Mouse (Mus musculus) Patski (cell line): ENCODE data around the gene Ino80d. TPM values are rescaled to one million over a fixed set of nuclear protein-coding genes. Genes with fewer than 3 reads are reported as not detected.
A peak's percentile ranks its signal among the peaks of the same experiment; 100 is the strongest.

Source experiments
- ATAC-seq: fragments of 100-300 bp; one replicate; pipeline ENCODE4 v1.8.0; 2021
- CTCF ChIA-PET: fragments of 350-600 bp; sonication (Branson Sonifier 250); formaldehyde crosslinking; loops from one replicate; lab custom pipeline; 2022; ENCODE audit warnings: inconsistent platforms; lab: Charles Lee
- POLR2A ChIA-PET: fragments of 350-600 bp; sonication (Branson Sonifier 250); formaldehyde crosslinking; loops from one replicate; lab custom pipeline; 2022; ENCODE audit warnings: antibody characterized with exemption, inconsistent platforms; lab: Charles Lee
- DNase-seq: peaks from one replicate; pipeline ENCODE4 v3.0.0-alpha.2; 2011; ENCODE audit warnings: low read depth, low spot score
- H3K27me3 ChIP-seq: fragments of 371-371 bp; one replicate; pipeline ENCODE4 v1.5.1; 2021
- CTCF ChIP-seq: fragments of 100-300 bp; IDR thresholded peaks from one replicate; pipeline ENCODE4 v1.5.1; 2021
- in situ Hi-C: fragments of 300-500 bp; cut with MboI; formaldehyde crosslinking; loops from 3 replicates; pipeline ENCODE4 v1.11.1; 2018; ENCODE audit warnings: low pct_unique_long_range_greater_than_20kb, mixed read lengths
- polyA plus RNA-seq: library from polyadenylated mRNA; unstranded; gene quantifications from one replicate; pipeline ENCODE4 v1.2.3, GENCODE M21; 2021

Ino80d gene
- polyA plus RNA-seq, 1 experiment from 2014 or later, result 9.6 TPM

DNA sequence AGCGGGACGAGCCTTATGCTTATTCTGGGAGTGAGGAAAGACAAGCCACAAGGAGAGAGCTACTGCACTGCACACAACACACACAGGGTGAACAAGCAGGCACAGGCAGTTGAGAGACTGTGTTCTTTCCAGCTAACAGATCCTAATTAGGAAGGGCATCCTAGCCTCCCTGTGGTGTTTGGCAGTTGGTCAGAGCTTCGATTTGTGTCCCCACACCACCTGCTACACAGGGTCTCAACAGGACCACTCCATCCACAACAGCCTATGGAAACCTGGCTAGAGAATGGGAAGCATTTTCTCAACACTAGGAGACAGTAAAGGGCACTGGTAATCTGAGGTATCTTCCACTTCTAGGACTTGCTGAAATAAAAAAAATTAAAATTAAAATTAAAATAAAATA lies 57.1 kb downstream of the Ino80d start:
- in situ Hi-C loops, result no loop called here
- DNase-seq, result no peak
- no peak for TF ChIP-seq CTCF
- ChIA-PET POLR2A (no interaction called here), CTCF (no interaction called here)
- H3K27me3 ChIP-seq, result no peaks in the 10 kb centered on the region
- no peak for ATAC-seq

DNA sequence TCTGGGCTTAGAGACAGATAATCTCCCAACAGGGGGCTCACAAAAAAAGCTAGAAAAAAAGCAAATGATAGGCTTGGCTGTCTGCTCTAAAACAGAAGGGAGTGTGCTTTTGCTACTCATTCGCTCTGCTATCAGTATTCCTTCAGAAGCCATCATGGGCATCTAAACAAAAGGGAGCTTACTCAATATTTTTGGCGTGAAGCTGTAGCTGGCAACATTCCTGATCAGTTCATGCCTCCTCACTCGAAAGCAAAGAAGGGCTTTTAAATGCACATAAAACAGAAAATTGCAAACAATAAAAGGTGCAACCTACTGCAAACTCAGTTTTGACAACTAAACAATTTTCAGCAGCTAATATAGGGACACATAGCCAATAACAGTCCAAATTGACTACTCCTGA lies 59.1 kb downstream of the Ino80d start:
- H3K27me3 ChIP-seq, result no peaks in the 10 kb centered on the region
- ATAC-seq, result no peak
- ChIA-PET CTCF (interaction anchor here (0.9 kb wide), 1 partner anchor 26 kb away, joined by 3 read pairs; no protein-coding TSS in a partner anchor), POLR2A (no interaction called here)
- DNase-seq, result no peak
- no peak for TF ChIP-seq CTCF
- in situ Hi-C loops, result no loop called here

DNA sequence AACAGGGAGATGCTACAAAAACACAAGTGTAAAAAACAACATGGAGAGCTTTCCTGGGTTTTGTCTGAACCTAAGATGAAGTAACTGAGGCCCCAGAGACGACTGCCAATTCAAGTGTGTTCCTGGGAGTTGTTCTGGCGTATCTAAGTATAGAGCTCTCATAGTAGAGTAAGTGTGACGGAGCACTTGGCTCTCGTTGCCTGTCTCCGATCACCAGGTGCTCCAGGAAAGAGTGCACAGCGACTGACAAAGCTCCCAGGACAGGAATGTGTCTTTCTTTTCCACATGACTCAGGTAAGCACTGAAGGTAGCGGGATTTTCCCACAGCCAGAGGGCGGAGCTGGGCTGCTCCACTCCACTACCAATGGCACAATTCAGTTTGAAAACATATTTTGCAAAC lies 63.6 kb downstream of the Ino80d start:
- ChIA-PET POLR2A (interaction anchor here (0.5 kb wide), 1 partner anchor 14 kb away, joined by 3 read pairs; no protein-coding TSS in a partner anchor), CTCF (interaction anchor here (2.6 kb wide), 1 partner anchor 12 kb away, joined by 9 read pairs; no protein-coding TSS in a partner anchor)
- in situ Hi-C loops, result no loop called here
- DNase-seq, result no peak
- H3K27me3 ChIP-seq, result no peaks in the 10 kb centered on the region
- no peak for ATAC-seq
- no peak for TF ChIP-seq CTCF

DNA sequence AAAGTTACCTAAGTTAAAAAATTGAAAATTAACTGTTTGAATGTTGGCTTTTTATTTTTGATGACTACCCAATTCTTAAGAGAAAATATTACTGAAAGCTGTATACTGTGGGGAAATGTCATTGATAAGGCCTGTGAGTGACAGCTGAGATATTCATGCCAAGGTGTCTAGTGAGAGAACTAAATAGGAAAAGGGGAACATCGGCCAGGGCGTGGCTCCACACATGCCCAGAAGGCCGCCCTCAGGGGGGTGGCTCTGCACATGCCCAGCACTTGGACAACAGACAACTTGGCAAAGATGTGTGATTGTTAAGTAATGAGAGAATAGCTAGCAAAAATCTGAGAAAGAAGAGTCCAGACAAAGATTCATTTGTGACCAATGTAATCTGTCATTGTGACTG lies 64.5 kb downstream of the Ino80d start:
- ChIA-PET CTCF (interaction anchor here (1.7 to 2.6 kb wide), 2 partner anchors 12 to 17 kb away, joined by 4 to 9 read pairs; no protein-coding TSS in a partner anchor), POLR2A (no interaction called here)
- no peaks in the 10 kb centered on the region for H3K27me3 ChIP-seq
- TF ChIP-seq CTCF, result no peak
- in situ Hi-C loops, result no loop called here
- ATAC-seq, result no peak
- no peak for DNase-seq

GRCm38 (mm10) chr1:63047983-63048382 lies 66.5 kb downstream of the Ino80d start:
- in situ Hi-C loops, result no loop called here
- H3K27me3 ChIP-seq, result no peaks in the 10 kb centered on the region
- CTCF ChIA-PET, result interaction anchor here (0.7 kb wide), 1 partner anchor 13 kb away, joined by 3 read pairs; no protein-coding TSS in a partner anchor
- POLR2A ChIA-PET, result no interaction called here
- no peak for TF ChIP-seq CTCF
- DNase-seq (no peak), ATAC-seq (no peak)

- no peaks in the 10 kb centered on the region for H3K27me3 ChIP-seq
- TF ChIP-seq CTCF, result no peak
- POLR2A ChIA-PET, result no interaction called here
- in situ Hi-C loops, result no loop called here
- peak; percentile 93 for ATAC-seq
- peak; percentile 94 for DNase-seq
- CTCF ChIA-PET, result interaction anchor here (1.0 kb wide), 1 partner anchor 16 kb away, joined by 4 read pairs; no protein-coding TSS in a partner anchor
Measured at GRCm38 (mm10) chr1:63032929-63033328, 81.5 kb downstream of the Ino80d start.

GRCm38 (mm10) chr1:63019916-63020315 lies 94.6 kb downstream of the Ino80d start:
- CTCF ChIA-PET, result no interaction called here
- no peak for DNase-seq
- H3K27me3 ChIP-seq, result no peaks in the 10 kb centered on the region
- in situ Hi-C loops, result no loop called here
- POLR2A ChIA-PET, result no interaction called here
- ATAC-seq, result no peak
- TF ChIP-seq CTCF, result no peak

DNA sequence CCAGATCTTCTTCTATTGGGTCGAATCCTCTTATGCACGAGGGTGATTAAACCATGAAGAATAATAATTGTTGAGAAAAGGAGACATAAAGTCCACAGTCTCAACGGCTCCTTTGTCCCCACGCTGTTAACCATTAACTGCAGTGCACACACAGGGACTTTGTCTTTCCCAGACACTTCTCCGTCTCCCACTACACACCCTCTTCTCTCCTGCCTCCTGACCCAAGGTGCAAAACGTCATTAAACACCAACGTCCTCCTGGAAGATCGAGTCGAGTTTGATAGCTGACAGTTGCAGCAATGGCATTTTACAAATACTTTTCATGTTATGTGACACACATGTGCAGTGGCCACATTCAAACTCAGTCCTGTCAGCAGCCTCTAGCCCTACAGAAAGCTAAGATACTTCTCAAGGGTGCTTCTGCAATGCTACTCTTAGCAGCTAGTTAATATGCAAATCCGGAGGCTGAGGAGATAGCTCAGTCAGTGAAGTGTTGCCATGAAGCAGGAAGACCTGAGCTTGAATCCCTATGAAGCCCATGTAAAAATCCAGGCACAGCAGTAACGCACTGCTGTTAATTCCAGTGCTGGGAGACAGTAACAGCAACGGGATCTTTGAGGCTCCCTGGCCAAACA lies 109.3 kb downstream of the Ino80d start:
- TF ChIP-seq CTCF, result no peak
- ChIA-PET POLR2A (interaction anchor here (0.6 kb wide), 1 partner anchor 87 kb away, joined by 3 read pairs; no protein-coding TSS in a partner anchor), CTCF (no interaction called here)
- H3K27me3 ChIP-seq, result peaks cover 10% of the 10 kb centered on the region
- no peak for DNase-seq
- ATAC-seq, result peak; percentile 35
- in situ Hi-C loops, result no loop called here

- in situ Hi-C loops, result no loop called here
- ChIA-PET POLR2A (no interaction called here), CTCF (no interaction called here)
Measured at GRCm38 (mm10) chr1:63001874-63002273, 112.6 kb downstream of the Ino80d start.

GRCm38 (mm10) chr1:62993348-62993747 lies 121.1 kb downstream of the Ino80d start:
- in situ Hi-C loops, result no loop called here

More at GRCm38 (mm10) chr1:63001874-63002273, 112.6 kb downstream of the Ino80d start:
- peaks cover 16% of the 10 kb centered on the region for H3K27me3 ChIP-seq
- no peak for ATAC-seq
- no peak for DNase-seq
- no peak for TF ChIP-seq CTCF

GRCm38 (mm10) chr1:62992648-62993047 lies 121.8 kb downstream of the Ino80d start:
- TF ChIP-seq CTCF, result no peak
- ATAC-seq (no peak), DNase-seq (no peak)
- ChIA-PET POLR2A (no interaction called here), CTCF (no interaction called here)
- in situ Hi-C loops, result no loop called here
- H3K27me3 ChIP-seq, result no peaks in the 10 kb centered on the region

More at GRCm38 (mm10) chr1:62993348-62993747, 121.1 kb downstream of the Ino80d start:
- ChIA-PET CTCF (no interaction called here), POLR2A (no interaction called here)
- no peak for TF ChIP-seq CTCF
- ATAC-seq (no peak), DNase-seq (no peak)
- H3K27me3 ChIP-seq, result no peaks in the 10 kb centered on the region
